In genomic region chr1:139454340-139455225, GRCm38 (mm10) we compare ENCODE assay signal across 8 mouse cellular contexts. TPM values are rescaled to one million over a fixed set of nuclear protein-coding genes. Genes with fewer than 3 reads are reported as not detected.
DNase-seq lines count a peak whose midpoint lies in the region; ATAC-seq and TF ChIP-seq lines count a peak whose summit lies in the region.

Gene Aspm (plus strand): TSS chr1:139454772.

- H3K4me1 ChIP-seq in E14TG2a.4 (replicated peaks; ENCODE audit: low read depth, low read length): peaks cover 26% of the 10 kb centered on the region
- peaks cover 31% of the 10 kb centered on the region for H3K4me1 ChIP-seq in forebrain, embryonic 12.5 days
- peaks cover 17% of the 10 kb centered on the region; the same call in 1 of the 2 replicates for H3K4me1 ChIP-seq in heart, postnatal 0 days (ENCODE audit: control insufficient read depth, insufficient read depth)
- peaks cover 16% of the 10 kb centered on the region for H3K4me1 ChIP-seq in liver, embryonic 16.5 days (ENCODE audit: control insufficient read depth, low read depth, low read length)
- H3K4me1 ChIP-seq in neural tube, embryonic 13.5 days (replicated peaks): peaks cover 23% of the 10 kb centered on the region
- H3K4me1 ChIP-seq in testis, adult 2 months (ENCODE audit: control insufficient read depth, insufficient read depth, low read length): peaks cover 7% of the 10 kb centered on the region

- no peak for TF ChIP-seq CTCF in E14TG2a.4 (conservative IDR thresholded peaks at IDR 0.05; ENCODE audit: low read length)
- TF ChIP-seq CTCF in heart, postnatal 0 days (IDR thresholded peaks at IDR 0.05; ENCODE audit: low read depth): no peak
- TF ChIP-seq CTCF in testis, adult 2 months (IDR thresholded peaks at IDR 0.05; ENCODE audit: control insufficient read depth, insufficient read depth, insufficient replicate concordance, low read depth, low read length): 0 out of 2 replicates have a peak, but pooled peaks have one; percentile 5

- under 1% methylated on average over 63 of the region's 65 CpGs for WGBS in forebrain, embryonic 12.5 days
- under 1% methylated on average over 54 of the region's 65 CpGs for WGBS in heart, postnatal 0 days
- under 1% methylated on average over 63 of the region's 65 CpGs for WGBS in liver, embryonic 16.5 days (ENCODE audit: insufficient replicate concordance)
- under 1% methylated on average over 65 of the region's 65 CpGs for WGBS in neural tube, embryonic 13.5 days

- H3K4me2 ChIP-seq in forebrain, embryonic 12.5 days: peak within 1 kb of the TSS; percentile 74
- H3K4me2 ChIP-seq in heart, postnatal 0 days (ENCODE audit: low read depth, low read length): peak within 1 kb of the TSS; percentile 99
- peak within 1 kb of the TSS; percentile 80 for H3K4me2 ChIP-seq in liver, embryonic 16.5 days (ENCODE audit: low read depth, low read length)
- H3K4me2 ChIP-seq in neural tube, embryonic 13.5 days: peak within 1 kb of the TSS; percentile 99

- H3K4me3 ChIP-seq in E14TG2a.4 (replicated peaks; ENCODE audit: low read length): peak within 1 kb of the TSS; percentile 98
- peak within 1 kb of the TSS; percentile 77 for H3K4me3 ChIP-seq in forebrain, embryonic 12.5 days (replicated peaks)
- peak within 1 kb of the TSS; percentile 87 for H3K4me3 ChIP-seq in heart, postnatal 0 days (ENCODE audit: low read depth, low read length)
- H3K4me3 ChIP-seq in liver, embryonic 16.5 days (ENCODE audit: low read depth, low read length): peak within 1 kb of the TSS; percentile 94
- peak within 1 kb of the TSS; percentile 73 for H3K4me3 ChIP-seq in neural tube, embryonic 13.5 days
- H3K4me3 ChIP-seq in testis, adult 2 months (ENCODE audit: control insufficient read depth, low read depth, low read length): peak within 1 kb of the TSS; percentile 88

- H3K27me3 ChIP-seq in E14TG2a.4 (ENCODE audit: insufficient read depth, low read length): no peaks in the 10 kb centered on the region
- no peaks in the 10 kb centered on the region for H3K27me3 ChIP-seq in forebrain, embryonic 12.5 days
- no peaks in the 10 kb centered on the region for H3K27me3 ChIP-seq in heart, postnatal 0 days (ENCODE audit: control insufficient read depth, insufficient read depth, low read length)
- no peaks in the 10 kb centered on the region for H3K27me3 ChIP-seq in liver, embryonic 16.5 days (ENCODE audit: control insufficient read depth, insufficient read depth, low read depth, low read length)
- no peaks in the 10 kb centered on the region for H3K27me3 ChIP-seq in neural tube, embryonic 13.5 days
- no peaks in the 10 kb centered on the region for H3K27me3 ChIP-seq in testis, adult 2 months (ENCODE audit: control insufficient read depth, insufficient read depth, low read length)

- H3K9ac ChIP-seq in forebrain, embryonic 12.5 days: peak within 1 kb of the TSS; percentile 71
- H3K9ac ChIP-seq in heart, postnatal 0 days (replicated peaks; ENCODE audit: low read depth, low read length): peak within 1 kb of the TSS; percentile 63
- H3K9ac ChIP-seq in liver, embryonic 16.5 days (ENCODE audit: low read depth, low read length): peak within 1 kb of the TSS; percentile 92
- peak within 1 kb of the TSS; percentile 63 for H3K9ac ChIP-seq in neural tube, embryonic 13.5 days

- H3K9me3 ChIP-seq in E14TG2a.4 (ENCODE audit: low read length): no peaks in the 10 kb centered on the region
- H3K9me3 ChIP-seq in forebrain, embryonic 12.5 days: no peaks in the 10 kb centered on the region
- H3K9me3 ChIP-seq in heart, postnatal 0 days (replicated peaks; ENCODE audit: control insufficient read depth, low read length): no peaks in the 10 kb centered on the region
- H3K9me3 ChIP-seq in liver, embryonic 16.5 days (replicated peaks; ENCODE audit: control insufficient read depth, low read length): no peaks in the 10 kb centered on the region
- H3K9me3 ChIP-seq in neural tube, embryonic 13.5 days: no peaks in the 10 kb centered on the region

- H3K27ac ChIP-seq in forebrain, embryonic 12.5 days: peak within 1 kb of the TSS; percentile 72
- peak within 1 kb of the TSS; percentile 35 for H3K27ac ChIP-seq in heart, postnatal 0 days (ENCODE audit: low read depth)
- peak within 1 kb of the TSS; percentile 90 for H3K27ac ChIP-seq in liver, embryonic 16.5 days (ENCODE audit: low read length)
- H3K27ac ChIP-seq in neural tube, embryonic 13.5 days (replicated peaks): no peak within 1 kb of the TSS
- peak within 1 kb of the TSS; percentile 81 for H3K27ac ChIP-seq in testis, adult 2 months (ENCODE audit: control insufficient read depth, insufficient read depth, low read depth, low read length)

- 0 out of 2 replicates have a peak, but pooled peaks have one; percentile 20 for TF ChIP-seq EP300 in heart, postnatal 0 days (IDR thresholded peaks at IDR 0.05; ENCODE audit: low read depth)

- peak; percentile 99 for ATAC-seq in forebrain, embryonic 12.5 days (ENCODE audit: low FRiP score)
- peak; percentile 98 for ATAC-seq in heart, postnatal 0 days (ENCODE audit: insufficient read depth, low read depth)
- peak; percentile 98 for ATAC-seq in liver, embryonic 16.5 days (ENCODE audit: low read depth)
- peak; percentile 100 for ATAC-seq in neural tube, embryonic 13.5 days (ENCODE audit: low read depth)

- TF ChIP-seq POLR2A in testis, adult 2 months (IDR thresholded peaks at IDR 0.05; ENCODE audit: control insufficient read depth, low read depth, low read length): peak; percentile 22; the same call in 1 of the 2 replicates

- peaks cover 26% of the 10 kb centered on the region for H3K36me3 ChIP-seq in E14TG2a.4 (ENCODE audit: insufficient read depth, low read length)
- peaks cover 21% of the 10 kb centered on the region for H3K36me3 ChIP-seq in forebrain, embryonic 12.5 days (replicated peaks)
- H3K36me3 ChIP-seq in heart, postnatal 0 days (replicated peaks; ENCODE audit: control insufficient read depth, insufficient read depth, low read length): peaks cover 18% of the 10 kb centered on the region
- H3K36me3 ChIP-seq in liver, embryonic 16.5 days (ENCODE audit: control insufficient read depth, insufficient read depth): peaks cover 20% of the 10 kb centered on the region
- H3K36me3 ChIP-seq in neural tube, embryonic 13.5 days: no peaks in the 10 kb centered on the region
- no peaks in the 10 kb centered on the region; the same call in 1 of the 2 replicates for H3K36me3 ChIP-seq in testis, adult 2 months (ENCODE audit: control insufficient read depth, insufficient read depth, low read length)

- peak; percentile 95 for DNase-seq in c-Kit-positive CD71-positive TER-119-positive erythroid progenitor cells, embryonic 14.5 days (ENCODE audit: low spot score)
- DNase-seq in heart, postnatal 0 days (ENCODE audit: low spot score): peak; percentile 95
- peak; percentile 90 to 94 for DNase-seq in kidney, postnatal 4 days

RNA-seq across cellular contexts. Expression of gene Aspm, which starts in this region (rescaled TPM):
- polyA plus RNA-seq in forebrain, embryonic 12.5 days (2016; fragmentation: Nextera tagmentation; extraction: Ambion mirVana): 34.0 and 35.4 TPM in 2 replicates
- total RNA-seq in heart, postnatal 0 days (2014; rRNA removed; ENCODE audit: low replicate concordance): 13.6 and 15.1 TPM in 2 replicates
- polyA plus RNA-seq in heart, postnatal 0 days (2015; fragmentation: Nextera tagmentation; extraction: Ambion mirVana): 3.1 and 3.8 TPM in 2 replicates
- polyA plus RNA-seq in liver, embryonic 16.5 days (2015; fragmentation: Nextera tagmentation; extraction: Ambion mirVana): 8.7 and 9.3 TPM in 2 replicates
- polyA plus RNA-seq in neural tube, embryonic 13.5 days (2015; fragmentation: Nextera tagmentation; extraction: Ambion mirVana): 3.2 and 4.1 TPM in 2 replicates
- 1.5 and 1.7 TPM in 2 replicates for polyA plus RNA-seq in testis, adult 2 months (2012; rRNA removed)
